Mouse (Mus musculus) layer of hippocampus, adult 8-10 months (tissue): ENCODE results near the gene Ipo13. TPM values are rescaled to one million over a fixed set of nuclear protein-coding genes. Genes with fewer than 3 reads are reported as not detected.

Experiments
- DNase-seq, 2 experiments: peaks; one replicate each; pipeline ENCODE4 v3.0.0; 2022; ENCODE audit warnings: low spot score in 2 of 2
- total RNA-seq, 4 experiments: library from RNA; stranded (reverse); gene quantifications; 2 replicates each; pipeline ENCODE4 v1.2.4; 2022

Gene Ipo13
- total RNA-seq, 4 experiments from 2014 or later, result 127 to 140 (median 130) TPM

GRCm38 (mm10) chr4:117882701-117883691 lies 31.8 kb downstream of the Ipo13 start, which contains the start of gene B4galt2:
B4galt2 (minus strand) TSS chr4:117883487.
- peak in 1 of 2 experiments; percentile 52 for DNase-seq

- no peak for DNase-seq
These were observed 36.1 kb downstream of the Ipo13 start for GRCm38 (mm10) chr4:117878703-117879102.

- no peak for DNase-seq
These were observed 36.5 kb downstream of the Ipo13 start for GRCm38 (mm10) chr4:117878301-117878700.

GRCm38 (mm10) chr4:117873615-117874014 lies 41.2 kb downstream of the Ipo13 start:
- DNase-seq, result no peak

- no peak for DNase-seq
These were observed 42.3 kb downstream of the Ipo13 start, which contains the start of gene Ccdc24 for GRCm38 (mm10) chr4:117872471-117872886. Ccdc24 (minus strand) TSS chr4:117872557.

GRCm38 (mm10) chr4:117871787-117872186 lies 43.0 kb downstream of the Ipo13 start:
- DNase-seq, result no peak

- no peak for DNase-seq
These were observed 44.4 kb downstream of the Ipo13 start for GRCm38 (mm10) chr4:117870437-117870836.

- DNase-seq, result no peak
These were observed 45.5 kb downstream of the Ipo13 start for GRCm38 (mm10) chr4:117869317-117869716.

GRCm38 (mm10) chr4:117867823-117868222 lies 47.0 kb downstream of the Ipo13 start:
- DNase-seq, result peak in 1 of 2 experiments; percentile 54

- no peak for DNase-seq
These were observed 47.8 kb downstream of the Ipo13 start for GRCm38 (mm10) chr4:117867000-117867399.

- no peak for DNase-seq
These were observed 48.7 kb downstream of the Ipo13 start for GRCm38 (mm10) chr4:117866083-117866482.

GRCm38 (mm10) chr4:117862823-117863222 lies 52.0 kb downstream of the Ipo13 start:
- peak; percentile 47 to 69 for DNase-seq

GRCm38 (mm10) chr4:117860570-117860969 lies 54.2 kb downstream of the Ipo13 start:
- DNase-seq, result no peak

GRCm38 (mm10) chr4:117858794-117859193 lies 56.0 kb downstream of the Ipo13 start:
- DNase-seq, result peak; percentile 53 to 64

GRCm38 (mm10) chr4:117855146-117855545 lies 59.7 kb downstream of the Ipo13 start:
- DNase-seq, result peak; percentile 49

GRCm38 (mm10) chr4:117852152-117852868 lies 62.5 kb downstream of the Ipo13 start:
- DNase-seq, result no peak

GRCm38 (mm10) chr4:117850871-117851270 lies 63.9 kb downstream of the Ipo13 start:
- DNase-seq, result no peak

- no peak for DNase-seq
These were observed 64.6 kb downstream of the Ipo13 start for GRCm38 (mm10) chr4:117850176-117850575.

GRCm38 (mm10) chr4:117849506-117849905 lies 65.3 kb downstream of the Ipo13 start:
- no peak for DNase-seq

GRCm38 (mm10) chr4:117849063-117849462 lies 65.7 kb downstream of the Ipo13 start:
- no peak for DNase-seq

- peak; percentile 46 to 66 for DNase-seq
These were observed 67.8 kb downstream of the Ipo13 start for GRCm38 (mm10) chr4:117847011-117847410.

GRCm38 (mm10) chr4:117846261-117846660 lies 68.5 kb downstream of the Ipo13 start:
- no peak for DNase-seq
